Mouse (Mus musculus): ENCODE results near the gene Ncbp1. TPM values are rescaled to one million over a fixed set of nuclear protein-coding genes. Genes with fewer than 3 reads are reported as not detected.

Ncbp1 gene
- polyA plus RNA-seq, 1 experiment from 2014 or later, result 104 TPM

GRCm38 (mm10) chr4:46102078-46102769 lies 36.2 kb upstream of the Ncbp1 start:
- no peak for ATAC-seq (ENCODE audit: insufficient number of reproducible peaks, insufficient read depth, low FRiP score, low TSS enrichment, low read depth)
- Histone ChIP-seq H3K27me3 (no peaks in the 10 kb centered on the region; the same call in 1 of the 2 replicates), H3K9me3 (no peaks in the 10 kb centered on the region), H3K4me1 (replicated peaks) (peaks cover 9% of the 10 kb centered on the region), H3K4me2 (no peak overlapping the region), H3K9ac (replicated peaks) (no peak overlapping the region), H3K4me3 (replicated peaks) (no peak overlapping the region), H3K27ac (no peak overlapping the region), H3K36me3 (no peaks in the 10 kb centered on the region)
- 88% methylated on average over 10 of the region's 10 CpGs for WGBS

GRCm38 (mm10) chr4:46110084-46110483 lies 28.3 kb upstream of the Ncbp1 start:
- Histone ChIP-seq H3K4me1 (replicated peaks) (no peaks in the 10 kb centered on the region), H3K27me3 (no peaks in the 10 kb centered on the region), H3K9me3 (no peaks in the 10 kb centered on the region), H3K36me3 (peaks cover 18% of the 10 kb centered on the region), H3K9ac (replicated peaks) (no peak overlapping the region), H3K4me2 (no peak overlapping the region), H3K4me3 (replicated peaks) (no peak overlapping the region), H3K27ac (no peak overlapping the region)
- WGBS, result 86% methylated on average over 8 of the region's 8 CpGs
- no peak for ATAC-seq (ENCODE audit: insufficient number of reproducible peaks, insufficient read depth, low FRiP score, low TSS enrichment, low read depth)

- ATAC-seq (ENCODE audit: insufficient number of reproducible peaks, insufficient read depth, low FRiP score, low TSS enrichment, low read depth), result no peak
- H3K27me3 ChIP-seq, result no peaks in the 10 kb centered on the region
- H3K9ac ChIP-seq (replicated peaks), result no peak overlapping the region
- WGBS, result 80% methylated on average over 3 of the region's 3 CpGs
- no peaks in the 10 kb centered on the region for H3K4me1 ChIP-seq (replicated peaks)
- H3K27ac ChIP-seq, result no peak overlapping the region
- no peak overlapping the region for H3K4me2 ChIP-seq
- peaks cover 30% of the 10 kb centered on the region for H3K36me3 ChIP-seq
- H3K4me3 ChIP-seq (replicated peaks), result no peak overlapping the region
- H3K9me3 ChIP-seq, result no peaks in the 10 kb centered on the region
Observed at GRCm38 (mm10) chr4:46111361-46111760, 27.1 kb upstream of the Ncbp1 start.

GRCm38 (mm10) chr4:46115308-46115707 lies 23.1 kb upstream of the Ncbp1 start:
- no peak overlapping the region for H3K9ac ChIP-seq (replicated peaks)
- no peaks in the 10 kb centered on the region for H3K27me3 ChIP-seq
- 72% methylated on average over 1 of the region's 1 CpGs for WGBS
- H3K4me2 ChIP-seq, result no peak overlapping the region
- peaks cover 70% of the 10 kb centered on the region for H3K36me3 ChIP-seq
- no peak overlapping the region for H3K27ac ChIP-seq
- no peak overlapping the region for H3K4me3 ChIP-seq (replicated peaks)
- H3K4me1 ChIP-seq (replicated peaks), result no peaks in the 10 kb centered on the region
- H3K9me3 ChIP-seq, result no peaks in the 10 kb centered on the region
- no peak for ATAC-seq (ENCODE audit: insufficient number of reproducible peaks, insufficient read depth, low FRiP score, low TSS enrichment, low read depth)

- no peak for ATAC-seq (ENCODE audit: insufficient number of reproducible peaks, insufficient read depth, low FRiP score, low TSS enrichment, low read depth)
- Histone ChIP-seq H3K27me3 (no peaks in the 10 kb centered on the region), H3K4me2 (no peak overlapping the region), H3K4me1 (replicated peaks) (no peaks in the 10 kb centered on the region), H3K9ac (replicated peaks) (no peak overlapping the region), H3K4me3 (replicated peaks) (no peak overlapping the region), H3K27ac (no peak overlapping the region), H3K9me3 (no peaks in the 10 kb centered on the region), H3K36me3 (peaks cover 83% of the 10 kb centered on the region)
- WGBS, result 79% methylated on average over 10 of the region's 10 CpGs
Observed at GRCm38 (mm10) chr4:46116544-46117175, 21.8 kb upstream of the Ncbp1 start.

GRCm38 (mm10) chr4:46117536-46117935 lies 20.9 kb upstream of the Ncbp1 start:
- no peak for ATAC-seq (ENCODE audit: insufficient number of reproducible peaks, insufficient read depth, low FRiP score, low TSS enrichment, low read depth)
- H3K4me1 ChIP-seq (replicated peaks), result no peaks in the 10 kb centered on the region
- no peaks in the 10 kb centered on the region for H3K27me3 ChIP-seq
- 97% methylated on average over 4 of the region's 4 CpGs for WGBS
- H3K27ac ChIP-seq, result no peak overlapping the region
- no peak overlapping the region for H3K9ac ChIP-seq (replicated peaks)
- H3K9me3 ChIP-seq, result no peaks in the 10 kb centered on the region
- H3K4me3 ChIP-seq (replicated peaks), result no peak overlapping the region
- H3K4me2 ChIP-seq, result no peak overlapping the region
- peaks cover 90% of the 10 kb centered on the region for H3K36me3 ChIP-seq

GRCm38 (mm10) chr4:46119514-46120094 lies 18.8 kb upstream of the Ncbp1 start:
- Histone ChIP-seq H3K36me3 (peaks cover 97% of the 10 kb centered on the region), H3K9me3 (no peaks in the 10 kb centered on the region), H3K27me3 (no peaks in the 10 kb centered on the region), H3K4me2 (no peak overlapping the region), H3K9ac (replicated peaks) (no peak overlapping the region), H3K4me3 (replicated peaks) (no peak overlapping the region), H3K27ac (no peak overlapping the region), H3K4me1 (replicated peaks) (no peaks in the 10 kb centered on the region)
- no peak for ATAC-seq (ENCODE audit: insufficient number of reproducible peaks, insufficient read depth, low FRiP score, low TSS enrichment, low read depth)
- 86% methylated on average over 14 of the region's 14 CpGs for WGBS

- ATAC-seq (ENCODE audit: insufficient number of reproducible peaks, insufficient read depth, low FRiP score, low TSS enrichment, low read depth), result no peak
- Histone ChIP-seq H3K9ac (replicated peaks) (no peak overlapping the region), H3K4me1 (replicated peaks) (no peaks in the 10 kb centered on the region), H3K27me3 (no peaks in the 10 kb centered on the region), H3K9me3 (no peaks in the 10 kb centered on the region), H3K4me3 (replicated peaks) (no peak overlapping the region), H3K36me3 (peaks cover 98% of the 10 kb centered on the region), H3K27ac (no peak overlapping the region), H3K4me2 (no peak overlapping the region)
- 85% methylated on average over 3 of the region's 3 CpGs for WGBS
Observed at GRCm38 (mm10) chr4:46120767-46121166, 17.6 kb upstream of the Ncbp1 start.

GRCm38 (mm10) chr4:46123358-46123757 lies 15.1 kb upstream of the Ncbp1 start:
- no peak overlapping the region for H3K27ac ChIP-seq
- no peak overlapping the region for H3K4me3 ChIP-seq (replicated peaks)
- no peaks in the 10 kb centered on the region for H3K4me1 ChIP-seq (replicated peaks)
- peaks cover 94% of the 10 kb centered on the region for H3K36me3 ChIP-seq
- WGBS, result 92% methylated on average over 6 of the region's 6 CpGs
- no peaks in the 10 kb centered on the region for H3K27me3 ChIP-seq
- no peak for ATAC-seq (ENCODE audit: insufficient number of reproducible peaks, insufficient read depth, low FRiP score, low TSS enrichment, low read depth)
- no peaks in the 10 kb centered on the region for H3K9me3 ChIP-seq
- H3K9ac ChIP-seq (replicated peaks), result no peak overlapping the region
- no peak overlapping the region for H3K4me2 ChIP-seq

- no peak overlapping the region for H3K9ac ChIP-seq (replicated peaks)
- no peak overlapping the region for H3K4me2 ChIP-seq
- H3K4me3 ChIP-seq (replicated peaks), result no peak overlapping the region
- no peaks in the 10 kb centered on the region for H3K9me3 ChIP-seq
- peaks cover 94% of the 10 kb centered on the region for H3K36me3 ChIP-seq
- ATAC-seq (ENCODE audit: insufficient number of reproducible peaks, insufficient read depth, low FRiP score, low TSS enrichment, low read depth), result no peak
- no peak overlapping the region for H3K27ac ChIP-seq
- WGBS, result 52% methylated on average over 2 of the region's 2 CpGs
- H3K4me1 ChIP-seq (replicated peaks), result no peaks in the 10 kb centered on the region
- H3K27me3 ChIP-seq, result no peaks in the 10 kb centered on the region
Observed at GRCm38 (mm10) chr4:46126541-46126940, 11.9 kb upstream of the Ncbp1 start.

GRCm38 (mm10) chr4:46129311-46130004 lies 9.0 kb upstream of the Ncbp1 start:
- WGBS, result 92% methylated on average over 8 of the region's 8 CpGs

More at GRCm38 (mm10) chr4:46129311-46130004, 9.0 kb upstream of the Ncbp1 start:
- Histone ChIP-seq H3K27ac (no peak overlapping the region), H3K36me3 (peaks cover 94% of the 10 kb centered on the region), H3K9ac (replicated peaks) (no peak overlapping the region), H3K27me3 (no peaks in the 10 kb centered on the region), H3K4me3 (replicated peaks) (no peak overlapping the region), H3K4me2 (no peak overlapping the region), H3K9me3 (no peaks in the 10 kb centered on the region), H3K4me1 (replicated peaks) (peaks cover 3% of the 10 kb centered on the region)
- no peak for ATAC-seq (ENCODE audit: insufficient number of reproducible peaks, insufficient read depth, low FRiP score, low TSS enrichment, low read depth)
